Mouse (Mus musculus): Measurements from ENCODE around the gene Nptn. TPM values are rescaled to one million over a fixed set of nuclear protein-coding genes. Genes with fewer than 3 reads are reported as not detected.

Gene Nptn
- 88.2 and 96.4 TPM in 2 replicates for polyA plus RNA-seq (2015; fragmentation: Nextera tagmentation; extraction: Ambion mirVana)

- peak; percentile 99 for DNase-seq (ENCODE audit: low spot score)
Measured at GRCm38 (mm10) chr9:58581958-58582540, at the start of gene Nptn. Gene Nptn, plus strand, starts transcription at chr9:58582240.

- no peak for DNase-seq (ENCODE audit: low spot score)
Measured at GRCm38 (mm10) chr9:58533322-58533721, 48.7 kb upstream of the Nptn start.

DNA sequence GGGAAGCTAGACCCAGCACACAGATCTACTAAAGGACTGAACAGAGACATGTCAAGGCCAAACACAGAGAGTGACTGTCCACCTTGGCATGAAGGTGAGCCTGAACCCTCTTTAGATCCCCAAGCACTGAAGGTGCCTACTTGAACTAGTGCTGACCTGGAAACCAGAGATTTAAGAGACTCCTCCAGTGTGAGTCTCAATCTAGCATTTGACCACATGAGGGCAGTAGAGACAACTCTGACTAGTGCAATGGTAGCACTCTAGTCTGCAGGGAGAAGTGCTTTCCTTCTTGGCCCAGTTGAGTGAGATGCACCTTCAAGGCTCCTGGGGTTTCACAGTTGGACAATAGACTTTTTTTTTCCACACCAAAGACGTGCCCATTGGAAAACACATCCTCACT is 47.3 kb upstream of the Nptn start:
- DNase-seq (ENCODE audit: low spot score), result peak; percentile 82

DNA sequence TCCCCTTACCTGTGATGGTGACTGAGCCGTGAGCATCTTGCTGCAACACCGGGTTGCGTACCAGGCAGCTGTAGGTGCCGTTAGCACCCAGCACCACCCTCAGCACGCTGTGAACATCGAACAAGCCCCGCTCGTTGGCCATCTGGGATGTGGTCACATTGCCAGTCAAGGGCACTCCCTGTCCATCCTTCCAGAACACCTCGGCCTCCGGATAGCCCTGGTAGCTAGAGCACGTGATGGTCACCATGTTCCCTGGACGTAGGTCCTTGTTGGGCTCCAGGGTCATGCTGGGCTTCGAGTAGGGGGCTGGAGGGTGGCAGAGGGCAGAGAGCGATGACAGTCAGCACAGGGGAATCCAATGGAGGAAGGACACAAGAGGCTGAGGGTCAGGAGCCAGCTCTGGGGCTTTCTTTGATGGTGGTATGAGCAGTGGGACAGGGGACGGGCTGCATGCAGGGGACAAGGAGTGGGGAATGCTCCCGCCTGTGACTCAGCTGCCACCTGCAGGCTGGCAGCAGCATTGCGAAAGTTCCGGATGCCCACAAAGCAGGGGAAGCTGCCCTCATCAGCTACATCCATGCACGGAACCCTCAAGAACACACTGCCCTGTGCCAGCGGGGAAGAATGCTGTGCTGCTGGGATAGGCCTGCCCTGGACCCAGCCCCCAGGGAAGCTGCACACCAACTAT is 46.4 kb upstream of the Nptn start:
- DNase-seq (ENCODE audit: low spot score), result peak; percentile 57

DNA sequence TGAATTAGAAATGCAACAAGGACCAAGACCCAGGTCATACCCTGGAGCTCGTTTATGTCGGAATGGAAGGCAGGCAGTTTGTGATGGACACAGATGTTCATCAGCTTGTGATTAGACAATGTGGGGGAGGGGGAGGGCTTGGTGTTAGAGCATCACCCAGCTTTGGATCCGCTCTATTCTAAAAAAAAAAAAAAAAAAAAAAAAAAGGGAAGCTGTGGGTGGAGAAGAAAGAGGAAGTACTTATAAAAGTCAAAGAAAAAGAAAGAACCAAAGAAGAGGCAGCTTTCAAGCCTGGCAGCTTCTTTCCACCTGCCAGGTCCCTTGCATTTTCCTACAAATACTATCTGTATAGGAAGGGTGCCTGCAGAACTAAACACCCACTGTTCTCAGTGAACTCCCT is 44.3 kb upstream of the Nptn start:
- no peak for DNase-seq (ENCODE audit: low spot score)

GRCm38 (mm10) chr9:58539886-58540285 is 42.2 kb upstream of the Nptn start:
- DNase-seq (ENCODE audit: low spot score), result peak; percentile 76

DNA sequence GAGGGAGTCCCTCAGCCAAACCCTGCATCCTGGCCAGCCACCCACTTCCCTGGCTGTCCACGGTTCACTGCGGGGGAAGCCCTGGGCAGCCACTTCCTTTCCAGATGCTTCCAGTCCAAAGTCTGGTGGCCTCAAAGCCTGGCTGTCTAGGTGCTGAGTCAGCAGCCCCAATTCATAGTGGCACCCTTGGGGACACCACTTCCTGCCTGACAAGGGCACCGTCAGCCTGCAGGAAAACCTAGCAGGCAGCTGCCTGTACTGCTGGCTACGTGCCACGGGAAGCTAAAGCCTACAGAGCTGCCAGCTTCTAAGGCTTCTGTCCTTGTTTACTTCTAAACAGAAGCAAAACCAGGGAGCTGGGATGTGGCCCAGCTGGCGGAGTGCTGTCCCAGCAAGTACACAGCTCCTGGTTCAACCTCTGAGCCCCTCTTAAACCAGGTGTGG is 40.1 kb upstream of the Nptn start:
- DNase-seq (ENCODE audit: low spot score), result peak; percentile 88

DNA sequence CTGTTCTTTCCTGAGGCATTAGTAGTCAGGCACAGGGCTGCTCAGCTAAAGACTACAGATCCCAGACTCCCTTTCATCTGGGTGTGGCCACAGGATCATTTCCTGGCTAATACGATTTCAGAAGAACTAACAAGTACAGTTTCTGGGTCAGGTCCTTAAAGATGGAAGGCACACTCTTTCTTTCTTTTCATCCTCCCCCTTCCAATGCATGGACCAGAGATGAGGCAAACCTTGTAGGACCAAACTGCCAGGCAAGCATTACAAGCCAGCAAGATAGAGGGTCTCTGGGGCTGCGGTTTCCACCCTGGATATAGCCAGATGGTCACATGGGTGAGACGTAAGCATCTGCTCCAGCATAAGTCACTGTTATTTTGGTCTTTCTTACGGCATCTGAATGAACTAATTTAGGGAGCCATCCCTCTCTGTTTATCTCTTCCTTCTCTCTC is 37.1 kb upstream of the Nptn start:
- no peak for DNase-seq (ENCODE audit: low spot score)

DNA sequence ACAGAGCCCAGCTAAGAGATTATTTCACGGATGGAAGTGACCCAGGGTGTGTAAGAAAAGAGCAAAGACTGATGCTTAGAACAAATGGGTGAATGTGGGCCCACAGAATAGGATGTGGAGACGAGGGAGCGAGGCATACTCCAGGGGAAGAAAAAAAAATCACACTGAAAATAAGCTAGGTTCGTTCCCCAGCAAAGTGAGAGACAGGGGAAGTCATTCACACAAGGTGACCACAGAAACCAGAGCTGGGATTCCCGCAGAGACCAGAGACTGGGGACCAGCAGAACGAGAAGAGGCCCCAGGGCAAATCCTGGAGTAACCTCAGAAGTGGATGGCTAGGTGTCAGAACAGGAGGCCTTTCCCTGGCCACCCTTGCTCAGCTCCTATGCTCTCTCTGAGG is 36.6 kb upstream of the Nptn start:
- DNase-seq (ENCODE audit: low spot score), result no peak

GRCm38 (mm10) chr9:58546630-58547360 is 35.2 kb upstream of the Nptn start:
- DNase-seq (ENCODE audit: low spot score), result no peak

GRCm38 (mm10) chr9:58548897-58549296 is 33.1 kb upstream of the Nptn start:
- DNase-seq (ENCODE audit: low spot score), result no peak

DNA sequence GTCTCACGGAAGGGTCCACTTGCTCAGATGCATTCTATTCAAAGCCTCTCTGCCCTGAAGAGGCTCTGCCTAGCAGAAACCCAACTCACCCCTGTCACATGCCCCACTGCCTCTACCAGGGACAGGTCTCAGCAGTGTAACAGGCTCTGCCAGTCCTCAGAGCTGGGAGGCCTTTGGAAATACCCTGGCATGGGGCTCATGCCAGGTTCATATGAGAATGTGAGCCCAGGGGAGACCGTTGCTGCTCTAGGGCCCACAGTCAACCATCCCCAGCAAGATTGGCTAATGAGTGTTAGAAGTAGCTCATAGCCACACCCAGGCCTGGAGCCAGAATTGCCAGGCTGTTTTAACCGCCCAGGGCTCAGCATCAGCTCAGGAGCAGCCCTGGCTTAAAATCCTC is 32.3 kb upstream of the Nptn start:
- DNase-seq (ENCODE audit: low spot score), result no peak

DNA sequence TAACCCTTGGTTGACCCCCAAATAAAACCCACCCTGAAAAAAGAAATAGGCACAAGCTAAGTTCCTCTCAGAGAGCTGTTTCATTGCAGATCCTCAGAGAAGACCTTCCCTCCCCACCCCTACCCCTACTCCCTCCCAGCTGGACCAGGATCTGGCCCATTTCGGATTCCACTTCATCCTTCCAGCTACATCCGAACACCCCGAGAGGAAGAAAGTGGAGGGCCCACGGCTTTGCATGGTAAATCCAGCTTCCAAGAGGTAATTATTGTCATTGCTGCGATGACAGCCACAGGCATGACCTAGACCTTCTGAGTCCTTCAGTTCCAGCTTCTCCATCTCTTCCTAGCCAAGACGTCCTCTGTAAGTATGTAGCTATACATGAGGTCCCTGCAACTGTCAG is 31.1 kb upstream of the Nptn start:
- no peak for DNase-seq (ENCODE audit: low spot score)

- DNase-seq (ENCODE audit: low spot score), result no peak
Measured at GRCm38 (mm10) chr9:58552083-58552482, 30.0 kb upstream of the Nptn start.

- no peak for DNase-seq (ENCODE audit: low spot score)
Measured at GRCm38 (mm10) chr9:58554056-58554907, 27.8 kb upstream of the Nptn start.

DNA sequence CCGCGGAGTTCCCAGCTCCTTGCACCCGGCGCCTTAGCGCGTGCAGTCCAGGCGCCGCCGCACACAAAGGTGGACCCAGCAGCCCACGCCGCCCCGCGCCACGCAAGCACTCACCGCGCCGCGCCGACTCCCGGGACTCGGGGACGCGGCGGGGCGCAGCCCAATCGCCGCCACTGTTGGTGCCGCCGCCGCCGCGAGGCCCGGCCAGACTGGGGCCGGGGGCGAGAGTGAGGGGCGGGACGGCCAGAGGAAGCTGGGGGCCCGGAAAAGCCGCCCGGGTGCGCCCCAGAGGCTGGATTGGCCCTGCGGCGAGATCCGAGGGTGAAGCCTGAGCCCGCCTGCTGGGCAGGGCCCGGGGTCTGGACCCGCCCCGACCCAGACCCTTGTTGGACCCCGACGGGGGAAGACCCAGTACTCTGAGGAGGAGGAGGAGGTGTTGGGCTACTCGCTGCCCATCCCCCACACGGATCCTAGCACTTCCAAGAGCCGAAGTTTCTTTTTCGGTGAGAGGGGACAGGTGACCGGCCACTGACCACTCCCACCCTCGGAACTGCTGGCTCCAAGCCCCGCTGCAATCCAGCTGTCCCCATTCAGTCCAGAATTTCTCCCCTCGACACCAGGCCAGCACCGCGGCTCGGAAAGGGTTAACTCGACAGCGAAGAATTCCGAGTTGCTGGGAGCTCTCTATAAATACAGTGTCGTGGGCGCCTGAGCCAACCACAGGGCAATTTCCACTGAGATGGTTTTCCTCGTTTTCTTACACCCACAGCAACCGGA is 26.9 kb upstream of the Nptn start, which contains the start of gene Cd276:
Gene Cd276 (minus strand): TSS at position 530 of the 777 bp plus-strand sequence.
- DNase-seq (ENCODE audit: low spot score), result no peak

DNA sequence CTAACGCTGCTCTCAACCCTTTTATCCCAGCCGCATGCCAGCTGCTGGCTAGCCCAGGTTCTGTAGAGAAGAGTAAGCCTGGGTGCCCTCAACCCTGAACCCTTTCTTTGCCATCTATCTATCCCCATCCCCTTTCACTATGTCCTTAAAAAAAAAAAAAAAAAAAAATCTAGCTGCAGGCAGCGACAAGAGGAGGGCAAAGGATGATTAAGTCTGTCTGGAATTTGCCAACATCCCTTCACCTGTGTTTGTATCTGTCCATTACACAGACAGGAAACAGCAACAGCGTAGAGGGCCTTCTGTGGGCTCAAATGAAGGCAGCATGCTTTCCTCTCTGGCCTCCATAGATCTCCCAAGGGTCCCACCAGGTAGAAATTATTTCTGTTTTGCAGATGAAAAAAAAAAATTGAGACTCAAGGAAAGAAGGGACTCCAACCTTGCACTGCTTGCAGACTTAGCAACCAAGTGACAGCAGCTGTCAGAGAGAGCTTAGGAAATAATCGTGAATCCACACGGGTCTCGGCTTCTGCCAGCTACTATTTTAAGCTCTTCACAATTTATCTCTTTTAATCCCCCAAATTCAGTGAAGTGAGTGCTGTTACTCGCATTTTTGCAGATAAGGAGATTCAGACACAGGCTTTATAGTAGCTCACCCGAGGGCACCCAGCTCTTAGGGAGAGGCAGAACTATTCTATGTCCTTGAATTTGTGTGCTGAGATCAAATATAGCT is 26.2 kb upstream of the Nptn start:
- no peak for DNase-seq (ENCODE audit: low spot score)

GRCm38 (mm10) chr9:58556627-58557026 is 25.4 kb upstream of the Nptn start:
- DNase-seq (ENCODE audit: low spot score), result no peak
